ENCODE assay signal across 14 mouse cellular contexts in genomic region chr8:120731582-120731981, GRCm38 (mm10). TPM values are rescaled to one million over a fixed set of nuclear protein-coding genes. Genes with fewer than 3 reads are reported as not detected.
DNase-seq lines count a peak whose midpoint lies in the region; ATAC-seq lines count a peak whose summit lies in the region.
"Had no signal": no experiment of that assay in that cellular context is flagged by ENCODE, and none has a peak within 500 bp of the region (broad histone marks: within the 10 kb centered on the region; RNA-seq: fewer than 3 reads in every experiment).

No protein-coding gene starts in this region.

- no peaks in the 10 kb centered on the region for H3K36me3 ChIP-seq in limb, embryonic 11.5 days (ENCODE audit: control insufficient read depth, insufficient read depth, low read length)
- H3K36me3 ChIP-seq in limb, embryonic 10.5 days, result no peaks in the 10 kb centered on the region
- H3K36me3 ChIP-seq in embryonic facial prominence, embryonic 11.5 days (replicated peaks; ENCODE audit: control insufficient read depth, insufficient read depth, low read depth, low read length), result no peaks in the 10 kb centered on the region
- no peaks in the 10 kb centered on the region for H3K36me3 ChIP-seq in midbrain, embryonic 10.5 days
- H3K36me3 ChIP-seq in kidney, embryonic 16.5 days (ENCODE audit: insufficient read depth, low read length), result no peaks in the 10 kb centered on the region
- H3K36me3 ChIP-seq: embryonic facial prominence, embryonic 12.5 days; kidney, embryonic 15.5 days; limb, embryonic 15.5 days had no signal

- WGBS in limb, embryonic 11.5 days, result 44% methylated on average over 14 of the region's 14 CpGs
- WGBS in limb, embryonic 10.5 days, result 42% methylated on average over 14 of the region's 14 CpGs
- 44% methylated on average over 14 of the region's 14 CpGs for WGBS in embryonic facial prominence, embryonic 11.5 days
- 29% methylated on average over 14 of the region's 14 CpGs for WGBS in midbrain, embryonic 10.5 days
- 44% methylated on average over 14 of the region's 14 CpGs for WGBS in kidney, embryonic 16.5 days

- peak overlapping the region; percentile 16; the same call in 1 of the 2 replicates for H3K4me2 ChIP-seq in limb, embryonic 11.5 days (ENCODE audit: low read depth, severe bottlenecking)
- no peak overlapping the region for H3K4me2 ChIP-seq in embryonic facial prominence, embryonic 11.5 days (ENCODE audit: low read depth, low read length)
- H3K4me2 ChIP-seq in kidney, embryonic 16.5 days (replicated peaks; ENCODE audit: low read depth, low read length), result no peak overlapping the region
- H3K4me2 ChIP-seq: embryonic facial prominence, embryonic 12.5 days; kidney, embryonic 15.5 days; limb, embryonic 15.5 days had no signal

- intact Hi-C loops in gastrocnemius, postnatal 36 days (cut with DNase I), result loop anchor here (5.0 kb wide), 1 partner anchor 34 kb away; no protein-coding TSS in a partner anchor

- H3K9me3 ChIP-seq in limb, embryonic 11.5 days (ENCODE audit: control insufficient read depth, low read length), result no peaks in the 10 kb centered on the region
- H3K9me3 ChIP-seq in limb, embryonic 10.5 days (replicated peaks), result no peaks in the 10 kb centered on the region
- H3K9me3 ChIP-seq in embryonic facial prominence, embryonic 11.5 days (replicated peaks; ENCODE audit: control insufficient read depth, low read length), result no peaks in the 10 kb centered on the region
- H3K9me3 ChIP-seq in midbrain, embryonic 10.5 days (replicated peaks), result no peaks in the 10 kb centered on the region
- no peaks in the 10 kb centered on the region for H3K9me3 ChIP-seq in kidney, embryonic 16.5 days (ENCODE audit: low read length)
- H3K9me3 ChIP-seq: embryonic facial prominence, embryonic 12.5 days; kidney, embryonic 15.5 days; limb, embryonic 15.5 days had no signal

- H3K27ac ChIP-seq in limb, embryonic 11.5 days (replicated peaks; ENCODE audit: low read depth, low read length), result no peak overlapping the region
- H3K27ac ChIP-seq in limb, embryonic 10.5 days, result no peak overlapping the region
- H3K27ac ChIP-seq in embryonic facial prominence, embryonic 11.5 days (replicated peaks; ENCODE audit: low read depth, low read length), result no peak overlapping the region
- peak overlapping the region; percentile 38 for H3K27ac ChIP-seq in midbrain, embryonic 10.5 days (replicated peaks)
- H3K27ac ChIP-seq in kidney, embryonic 16.5 days (ENCODE audit: low read length), result no peak overlapping the region
- H3K27ac ChIP-seq: embryonic facial prominence, embryonic 12.5 days; kidney, embryonic 15.5 days; limb, embryonic 15.5 days had no signal

- no peak for ATAC-seq in limb, embryonic 11.5 days (ENCODE audit: insufficient number of reproducible peaks, low FRiP score, low TSS enrichment, low read depth)
- ATAC-seq in embryonic facial prominence, embryonic 11.5 days (replicated peaks; ENCODE audit: insufficient number of reproducible peaks, low FRiP score, low TSS enrichment, low read depth), result no peak
- no peak for ATAC-seq in kidney, embryonic 16.5 days (ENCODE audit: low FRiP score, low TSS enrichment)

- peaks cover 3% of the 10 kb centered on the region; the same call in 1 of the 2 replicates for H3K4me1 ChIP-seq in limb, embryonic 11.5 days (ENCODE audit: control insufficient read depth, insufficient read depth, low read length)
- peaks cover 12% of the 10 kb centered on the region for H3K4me1 ChIP-seq in limb, embryonic 10.5 days
- no peaks in the 10 kb centered on the region for H3K4me1 ChIP-seq in embryonic facial prominence, embryonic 11.5 days (ENCODE audit: control insufficient read depth, insufficient read depth, low read length)
- H3K4me1 ChIP-seq in midbrain, embryonic 10.5 days, result peaks cover 24% of the 10 kb centered on the region
- H3K4me1 ChIP-seq in kidney, embryonic 16.5 days (ENCODE audit: insufficient read depth, low read length), result peaks cover 8% of the 10 kb centered on the region

- no peak for DNase-seq in limb, embryonic 11.5 days (ENCODE audit: low spot score)
- no peak for DNase-seq in limb, embryonic 10.5 days (ENCODE audit: low spot score)
- DNase-seq in embryonic facial prominence, embryonic 11.5 days (ENCODE audit: low spot score), result peak; percentile 52
- DNase-seq in midbrain, embryonic 10.5 days (ENCODE audit: low spot score), result peak; percentile 71
- DNase-seq in retina, postnatal 1 day, result peak; percentile 73
- no peak for DNase-seq in gastrocnemius, postnatal 36 days
- DNase-seq in spleen, postnatal 10 days (ENCODE audit: low spot score in 2 of 2), result no peak
- DNase-seq: adrenal gland, postnatal 25 days; cerebellum, adult 11 months; heart, postnatal 4 days had no signal

- H3K4me3 ChIP-seq in limb, embryonic 11.5 days (ENCODE audit: low read depth, low read length), result no peak overlapping the region
- no peak overlapping the region for H3K4me3 ChIP-seq in limb, embryonic 10.5 days
- no peak overlapping the region for H3K4me3 ChIP-seq in embryonic facial prominence, embryonic 11.5 days (ENCODE audit: low read depth, low read length)
- peak overlapping the region; percentile 35 for H3K4me3 ChIP-seq in midbrain, embryonic 10.5 days
- H3K4me3 ChIP-seq in kidney, embryonic 16.5 days (ENCODE audit: low read length), result no peak overlapping the region
- H3K4me3 ChIP-seq: embryonic facial prominence, embryonic 12.5 days; kidney, embryonic 15.5 days; limb, embryonic 15.5 days had no signal

- peaks cover 26% of the 10 kb centered on the region for H3K27me3 ChIP-seq in limb, embryonic 11.5 days (ENCODE audit: control insufficient read depth, insufficient read depth, low read length)
- peaks cover 66% of the 10 kb centered on the region for H3K27me3 ChIP-seq in limb, embryonic 10.5 days (ENCODE audit: low read depth, poor library complexity, severe bottlenecking)
- H3K27me3 ChIP-seq in embryonic facial prominence, embryonic 11.5 days (ENCODE audit: control insufficient read depth, insufficient read depth, low read length), result peaks cover 11% of the 10 kb centered on the region
- H3K27me3 ChIP-seq in midbrain, embryonic 10.5 days (ENCODE audit: low read depth, poor library complexity, severe bottlenecking), result peaks cover 56% of the 10 kb centered on the region
- H3K27me3 ChIP-seq in kidney, embryonic 16.5 days (ENCODE audit: insufficient read depth, low read length), result peaks cover 15% of the 10 kb centered on the region

- H3K9ac ChIP-seq in limb, embryonic 11.5 days (ENCODE audit: low read length), result no peak overlapping the region
- H3K9ac ChIP-seq in embryonic facial prominence, embryonic 11.5 days (replicated peaks; ENCODE audit: low read length), result no peak overlapping the region
- no peak overlapping the region for H3K9ac ChIP-seq in kidney, embryonic 16.5 days (replicated peaks; ENCODE audit: low read length)
- H3K9ac ChIP-seq: embryonic facial prominence, embryonic 12.5 days; kidney, embryonic 15.5 days; limb, embryonic 15.5 days had no signal

RNA-seq across cellular contexts. Expression of gene Irf8, which starts 4.6 kb away (rescaled TPM):
- polyA plus RNA-seq in limb, embryonic 11.5 days (2014; fragmentation: Nextera tagmentation; extraction: Ambion mirVana), result 2.1 and 2.4 TPM in 2 replicates
- polyA plus RNA-seq in limb, embryonic 10.5 days (2016; fragmentation: Nextera tagmentation; extraction: Ambion mirVana), result 1.4 and 1.7 TPM in 2 replicates
- polyA plus RNA-seq in embryonic facial prominence, embryonic 11.5 days (2014; fragmentation: Nextera tagmentation; extraction: Ambion mirVana), result 2.3 and 3.4 TPM in 2 replicates
- polyA plus RNA-seq in midbrain, embryonic 10.5 days (2016; fragmentation: Nextera tagmentation; extraction: Ambion mirVana), result 6.9 and 7.6 TPM in 2 replicates
- 1 to 10 TPM; 6.7 to 9.9 TPM for total RNA-seq in gastrocnemius, postnatal 36 days (2021)
- polyA plus RNA-seq in kidney, embryonic 16.5 days (2015; fragmentation: Nextera tagmentation; extraction: Ambion mirVana), result 10.0 and 10.9 TPM in 2 replicates

Comparison
In these comparisons a context has a peak if more than half of its experiments do, and no peak if none do; other contexts are left out.
1. DNase-seq: peak in embryonic facial prominence, embryonic 11.5 days (single experiment), midbrain, embryonic 10.5 days (single experiment) and retina, postnatal 1 day (single experiment); none in limb, embryonic 11.5 days (single experiment), limb, embryonic 10.5 days (single experiment), gastrocnemius, postnatal 36 days (0 of 2) and spleen, postnatal 10 days (0 of 2).